Mouse (Mus musculus): ENCODE measurements around the gene Gtf3c2. TPM values are rescaled to one million over a fixed set of nuclear protein-coding genes. Genes with fewer than 3 reads are reported as not detected.
"Not testable (repeated sequence)": the region's sequence is repeated elsewhere in the genome, so short reads cannot be mapped to it uniquely, and the experiment has no call there.

Gtf3c2 gene
- polyA plus RNA-seq, 1 experiment, result 47.2 TPM

GRCm38 (mm10) chr5:31219474-31219873 lies 39.5 kb upstream of the Gtf3c2 start:
- peak overlapping the region; percentile 99 for H3K4me3 ChIP-seq (ENCODE audit: control insufficient read depth, low read depth, low read length)
- no peaks in the 10 kb centered on the region for H3K36me3 ChIP-seq (ENCODE audit: control insufficient read depth, insufficient read depth, low read length)
- no peaks in the 10 kb centered on the region for H3K27me3 ChIP-seq (ENCODE audit: control insufficient read depth, insufficient read depth, low read length)
- TF ChIP-seq POLR2A (IDR thresholded peaks at IDR 0.05; ENCODE audit: control insufficient read depth, low read depth, low read length), result no peak
- TF ChIP-seq CTCF (IDR thresholded peaks at IDR 0.05; ENCODE audit: control insufficient read depth, insufficient read depth, insufficient replicate concordance, low read depth, low read length), result no peak
- H3K27ac ChIP-seq (ENCODE audit: control insufficient read depth, insufficient read depth, low read depth, low read length), result peak overlapping the region; percentile 99
- H3K4me1 ChIP-seq (ENCODE audit: control insufficient read depth, insufficient read depth, low read length), result no peaks in the 10 kb centered on the region

- TF ChIP-seq POLR2A (IDR thresholded peaks at IDR 0.05; ENCODE audit: control insufficient read depth, low read depth, low read length), result no peak
- TF ChIP-seq CTCF (IDR thresholded peaks at IDR 0.05; ENCODE audit: control insufficient read depth, insufficient read depth, insufficient replicate concordance, low read depth, low read length), result no peak
- Histone ChIP-seq H3K27ac (ENCODE audit: control insufficient read depth, insufficient read depth, low read depth, low read length) (no peak overlapping the region), H3K4me3 (ENCODE audit: control insufficient read depth, low read depth, low read length) (no peak overlapping the region; the same call in 1 of the 2 replicates), H3K27me3 (ENCODE audit: control insufficient read depth, insufficient read depth, low read length) (no peaks in the 10 kb centered on the region), H3K36me3 (ENCODE audit: control insufficient read depth, insufficient read depth, low read length) (no peaks in the 10 kb centered on the region), H3K4me1 (ENCODE audit: control insufficient read depth, insufficient read depth, low read length) (no peaks in the 10 kb centered on the region)
Measured at GRCm38 (mm10) chr5:31219070-31219469, 39.1 kb upstream of the Gtf3c2 start.

GRCm38 (mm10) chr5:31218294-31218693 lies 38.4 kb upstream of the Gtf3c2 start:
- TF ChIP-seq CTCF (IDR thresholded peaks at IDR 0.05; ENCODE audit: control insufficient read depth, insufficient read depth, insufficient replicate concordance, low read depth, low read length), result no peak
- TF ChIP-seq POLR2A (IDR thresholded peaks at IDR 0.05; ENCODE audit: control insufficient read depth, low read depth, low read length), result no peak
- Histone ChIP-seq H3K36me3 (ENCODE audit: control insufficient read depth, insufficient read depth, low read length) (no peaks in the 10 kb centered on the region), H3K27me3 (ENCODE audit: control insufficient read depth, insufficient read depth, low read length) (no peaks in the 10 kb centered on the region), H3K4me1 (ENCODE audit: control insufficient read depth, insufficient read depth, low read length) (no peaks in the 10 kb centered on the region), H3K27ac (ENCODE audit: control insufficient read depth, insufficient read depth, low read depth, low read length) (no peak overlapping the region), H3K4me3 (ENCODE audit: control insufficient read depth, low read depth, low read length) (no peak overlapping the region)

GRCm38 (mm10) chr5:31216554-31216953 lies 36.6 kb upstream of the Gtf3c2 start:
- not testable (repeated sequence) for H3K27ac ChIP-seq (ENCODE audit: control insufficient read depth, insufficient read depth, low read depth, low read length); H3K36me3 ChIP-seq (ENCODE audit: control insufficient read depth, insufficient read depth, low read length); H3K4me3 ChIP-seq (ENCODE audit: control insufficient read depth, low read depth, low read length); H3K4me1 ChIP-seq (ENCODE audit: control insufficient read depth, insufficient read depth, low read length); H3K27me3 ChIP-seq (ENCODE audit: control insufficient read depth, insufficient read depth, low read length)

DNA sequence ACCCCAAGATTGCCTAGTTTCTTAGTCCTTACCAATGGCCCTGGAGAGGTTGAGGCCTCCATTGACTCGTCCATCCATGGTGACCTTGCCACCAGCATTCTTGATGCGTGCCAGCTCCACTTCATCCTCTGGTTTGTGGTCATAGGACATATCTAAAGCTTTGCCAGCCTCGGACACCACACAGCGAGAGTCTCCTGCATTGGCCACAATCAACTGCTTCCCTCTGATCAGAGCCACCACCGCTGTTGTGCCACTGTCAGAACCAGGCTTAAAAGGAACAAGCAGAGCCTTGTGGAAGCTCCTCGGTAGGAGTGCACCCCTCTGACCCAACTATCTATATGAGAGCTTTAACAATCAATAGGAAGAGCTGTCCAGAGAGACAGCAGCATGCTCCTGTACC lies 24.5 kb upstream of the Gtf3c2 start:
- Histone ChIP-seq H3K36me3 (ENCODE audit: control insufficient read depth, insufficient read depth, low read length) (peaks cover 5% of the 10 kb centered on the region; the same call in 1 of the 2 replicates), H3K4me3 (ENCODE audit: control insufficient read depth, low read depth, low read length) (no peak overlapping the region), H3K4me1 (ENCODE audit: control insufficient read depth, insufficient read depth, low read length) (peaks cover 6% of the 10 kb centered on the region), H3K27ac (ENCODE audit: control insufficient read depth, insufficient read depth, low read depth, low read length) (no peak overlapping the region), H3K27me3 (ENCODE audit: control insufficient read depth, insufficient read depth, low read length) (no peaks in the 10 kb centered on the region)
- TF ChIP-seq POLR2A (IDR thresholded peaks at IDR 0.05; ENCODE audit: control insufficient read depth, low read depth, low read length) (no peak), CTCF (IDR thresholded peaks at IDR 0.05; ENCODE audit: control insufficient read depth, insufficient read depth, insufficient replicate concordance, low read depth, low read length) (no peak)

GRCm38 (mm10) chr5:31203866-31204265 lies 23.9 kb upstream of the Gtf3c2 start:
- no peaks in the 10 kb centered on the region for H3K27me3 ChIP-seq (ENCODE audit: control insufficient read depth, insufficient read depth, low read length)
- no peak for TF ChIP-seq POLR2A (IDR thresholded peaks at IDR 0.05; ENCODE audit: control insufficient read depth, low read depth, low read length)
- no peak for TF ChIP-seq CTCF (IDR thresholded peaks at IDR 0.05; ENCODE audit: control insufficient read depth, insufficient read depth, insufficient replicate concordance, low read depth, low read length)
- peaks cover 6% of the 10 kb centered on the region for H3K4me1 ChIP-seq (ENCODE audit: control insufficient read depth, insufficient read depth, low read length)
- peak overlapping the region; percentile 45; the same call in 1 of the 2 replicates for H3K4me3 ChIP-seq (ENCODE audit: control insufficient read depth, low read depth, low read length)
- no peak overlapping the region for H3K27ac ChIP-seq (ENCODE audit: control insufficient read depth, insufficient read depth, low read depth, low read length)
- H3K36me3 ChIP-seq (ENCODE audit: control insufficient read depth, insufficient read depth, low read length), result peaks cover 5% of the 10 kb centered on the region; the same call in 1 of the 2 replicates

GRCm38 (mm10) chr5:31202933-31203332 lies 23.0 kb upstream of the Gtf3c2 start:
- no peak for TF ChIP-seq POLR2A (IDR thresholded peaks at IDR 0.05; ENCODE audit: control insufficient read depth, low read depth, low read length)
- H3K36me3 ChIP-seq (ENCODE audit: control insufficient read depth, insufficient read depth, low read length), result peaks cover 5% of the 10 kb centered on the region
- H3K4me1 ChIP-seq (ENCODE audit: control insufficient read depth, insufficient read depth, low read length), result peaks cover 6% of the 10 kb centered on the region
- H3K4me3 ChIP-seq (ENCODE audit: control insufficient read depth, low read depth, low read length), result peak overlapping the region; percentile 95
- H3K27me3 ChIP-seq (ENCODE audit: control insufficient read depth, insufficient read depth, low read length), result no peaks in the 10 kb centered on the region
- H3K27ac ChIP-seq (ENCODE audit: control insufficient read depth, insufficient read depth, low read depth, low read length), result peak overlapping the region; percentile 97

Measured in testis, adult 2 months (tissue).